ENCODE assay signal across 10 mouse cellular contexts in the genomic region with DNA sequence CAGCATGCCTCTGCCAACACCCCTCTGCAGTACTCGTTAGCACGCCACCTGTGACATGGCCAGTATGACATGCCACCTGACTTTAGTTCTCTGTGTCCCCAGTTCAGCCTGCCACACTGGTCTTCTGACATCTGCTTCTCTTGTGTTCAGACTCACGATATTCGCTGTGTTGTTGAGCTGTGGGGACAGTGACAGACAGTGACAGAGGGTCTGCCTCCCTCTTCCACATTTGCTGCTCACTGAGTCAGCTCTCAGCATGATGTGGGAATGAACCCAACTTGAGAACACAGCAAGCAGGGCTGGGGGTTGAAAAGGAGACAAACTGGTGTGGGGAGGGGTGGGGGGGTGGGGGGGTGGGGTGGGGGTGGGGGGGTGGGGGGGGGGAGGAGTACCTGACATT.
"Had no signal": no experiment of that assay in that cellular context is flagged by ENCODE, and none has a peak within 500 bp of the region (broad histone marks: within the 10 kb centered on the region; RNA-seq: fewer than 3 reads in every experiment).

No protein-coding gene starts in this region.

- H3K9me3 ChIP-seq: limb, embryonic 12.5 days; midbrain, embryonic 12.5 days; neural tube, embryonic 15.5 days had no signal

- H3K9ac ChIP-seq: limb, embryonic 12.5 days; liver, embryonic 14.5 days; midbrain, embryonic 12.5 days; neural tube, embryonic 15.5 days had no signal

- DNase-seq: kidney, adult 9 months; kidney, postnatal 10 days; lung, adult 18-20 months; right cerebral cortex, adult 18-20 months; right cerebral cortex, postnatal 25 days had no signal

- H3K4me3 ChIP-seq: limb, embryonic 12.5 days; midbrain, embryonic 12.5 days; myocyte; neural tube, embryonic 15.5 days had no signal

- H3K27ac ChIP-seq: limb, embryonic 12.5 days; liver, embryonic 14.5 days; midbrain, embryonic 12.5 days; neural tube, embryonic 15.5 days had no signal

- H3K36me3 ChIP-seq: limb, embryonic 12.5 days; midbrain, embryonic 12.5 days; neural tube, embryonic 15.5 days had no signal

- H3K4me1 ChIP-seq: midbrain, embryonic 12.5 days had no signal

- H3K27me3 ChIP-seq: midbrain, embryonic 12.5 days; neural tube, embryonic 15.5 days had no signal

- H3K4me2 ChIP-seq: limb, embryonic 12.5 days; midbrain, embryonic 12.5 days; neural tube, embryonic 15.5 days had no signal
